Comparison of ENCODE assay signal across 8 mouse cellular contexts in genomic region chr4:118645234-118645633, GRCm38 (mm10). TPM values are rescaled to one million over a fixed set of nuclear protein-coding genes. Genes with fewer than 3 reads are reported as not detected.
DNase-seq lines count a peak whose midpoint lies in the region; ATAC-seq and TF ChIP-seq lines count a peak whose summit lies in the region.

No protein-coding gene starts in this region.

- H3ac ChIP-seq in C2C12 (ENCODE audit: control insufficient read depth, insufficient read length, low read depth): no peak overlapping the region

- no peak overlapping the region for H3K9ac ChIP-seq in embryonic facial prominence, embryonic 14.5 days (ENCODE audit: low read depth, low read length)

- TF ChIP-seq CTCF in C2C12 (IDR thresholded peaks at IDR 0.05; ENCODE audit: control insufficient read depth, insufficient read depth, insufficient read length): peak; percentile 55

- no peak for ATAC-seq in embryonic facial prominence, embryonic 14.5 days (ENCODE audit: low read depth)
- peak; percentile 80 for ATAC-seq in megakaryocyte progenitor cell, adult 5-6 weeks (replicated peaks; ENCODE audit: poor library complexity)

- H3K79me2 ChIP-seq in C2C12 (ENCODE audit: control insufficient read depth, insufficient read depth): no peaks in the 10 kb centered on the region

- peak; percentile 9 to 70 for DNase-seq in heart, adult 18-20 months
- DNase-seq in heart, postnatal 25 days (ENCODE audit: low spot score): no peak
- peak; percentile 77 for DNase-seq in adrenal gland, postnatal 10 days
- DNase-seq in embryonic facial prominence, embryonic 14.5 days (ENCODE audit: low spot score): peak; percentile 2
- peak; percentile 32 to 69 for DNase-seq in layer of hippocampus, adult 18-20 months (ENCODE audit: low spot score in 2 of 2)
- peak; percentile 80 for DNase-seq in thymus, postnatal 4 days

- no peaks in the 10 kb centered on the region for H3K9me3 ChIP-seq in embryonic facial prominence, embryonic 14.5 days (ENCODE audit: control insufficient read depth, low read length)

- intact Hi-C loops in heart, postnatal 25 days (cut with DNase I): loop anchor here (2.0 kb wide), 1 partner anchor 344 kb away; no protein-coding TSS in a partner anchor

- 10% methylated on average over 2 of the region's 2 CpGs for WGBS in embryonic facial prominence, embryonic 14.5 days

- no peaks in the 10 kb centered on the region for H3K36me3 ChIP-seq in C2C12 (ENCODE audit: control insufficient read depth, insufficient read depth)
- no peaks in the 10 kb centered on the region for H3K36me3 ChIP-seq in embryonic facial prominence, embryonic 14.5 days (ENCODE audit: control insufficient read depth, insufficient read depth, low read length)

- H3K4me3 ChIP-seq in C2C12 (ENCODE audit: insufficient read depth, poor library complexity, severe bottlenecking): no peak overlapping the region
- no peak overlapping the region for H3K4me3 ChIP-seq in embryonic facial prominence, embryonic 14.5 days (ENCODE audit: low read depth, low read length)

- no peaks in the 10 kb centered on the region for H3K4me1 ChIP-seq in embryonic facial prominence, embryonic 14.5 days (ENCODE audit: control insufficient read depth, insufficient read depth, low read length)

- no peaks in the 10 kb centered on the region for H3K79me3 ChIP-seq in C2C12 (ENCODE audit: low read depth)

- no peaks in the 10 kb centered on the region for H3K27me3 ChIP-seq in C2C12 (ENCODE audit: control insufficient read depth, insufficient read depth, insufficient read length)
- no peaks in the 10 kb centered on the region for H3K27me3 ChIP-seq in embryonic facial prominence, embryonic 14.5 days (replicated peaks; ENCODE audit: control insufficient read depth, insufficient read depth, low read length)

- no peak overlapping the region for H3K27ac ChIP-seq in embryonic facial prominence, embryonic 14.5 days (replicated peaks; ENCODE audit: low read depth, low read length)

- no peak overlapping the region for H3K4me2 ChIP-seq in embryonic facial prominence, embryonic 14.5 days (ENCODE audit: low read depth, low read length)

TF ChIP-seq in C2C12, 6 proteins besides CTCF, POLR2A, EP300 and RAD21:
- TF ChIP-seq MAX (IDR thresholded peaks at IDR 0.05) (no peak), USF1 (IDR thresholded peaks at IDR 0.05; ENCODE audit: low read depth) (no peak), MYOD1 (IDR thresholded peaks at IDR 0.05; ENCODE audit: control insufficient read depth, insufficient read length, low read depth) (no peak), CEBPB (IDR thresholded peaks at IDR 0.05; ENCODE audit: low read depth) (no peak), FOSL1 (IDR thresholded peaks at IDR 0.05; ENCODE audit: insufficient read depth, low read length, poor library complexity, severe bottlenecking) (no peak), MYOG (IDR thresholded peaks at IDR 0.05; ENCODE audit: control insufficient read depth, extremely low read depth, insufficient read length) (no peak)

RNA-seq across cellular contexts. Expression of gene Olfr62, which starts 13.5 kb away (rescaled TPM):
- not detected for total RNA-seq in heart, adult 18-20 months (2021)
- total RNA-seq in heart, postnatal 25 days (2021): not detected
- not detected for polyA plus RNA-seq in C2C12 (2012; fragmentation: generic; extraction: Trizol)
- total RNA-seq in adrenal gland, postnatal 10 days (2021): not detected
- 0.13 and 0.22 TPM in 2 replicates for polyA plus RNA-seq in embryonic facial prominence, embryonic 14.5 days (2014; fragmentation: Nextera tagmentation; extraction: Ambion mirVana)
- not detected for total RNA-seq in layer of hippocampus, adult 18-20 months (2021)
- total RNA-seq in megakaryocyte progenitor cell, adult 5-6 weeks (2015): not detected in 2 replicates
- total RNA-seq in megakaryocyte progenitor cell, adult 5-6 weeks (2017): not detected in 2 replicates

RNA-seq across cellular contexts. Expression of gene Ebna1bp2, which starts 24.6 kb away (rescaled TPM):
- 10 to 100 TPM; 37.0 to 39.2 TPM for total RNA-seq in heart, adult 18-20 months (2021)
- total RNA-seq in heart, postnatal 25 days (2021): 10 to 100 TPM; 36.6 to 38.2 TPM
- polyA plus RNA-seq in C2C12 (2012; fragmentation: generic; extraction: Trizol): 106 TPM
- 10 to 100 TPM; 70.6 to 71.1 TPM for total RNA-seq in adrenal gland, postnatal 10 days (2021)
- 148 and 150 TPM in 2 replicates for polyA plus RNA-seq in embryonic facial prominence, embryonic 14.5 days (2014; fragmentation: Nextera tagmentation; extraction: Ambion mirVana)
- total RNA-seq in layer of hippocampus, adult 18-20 months (2021): 10 to 100 TPM; 58.4 to 62.8 TPM
- 144 and 146 TPM in 2 replicates for total RNA-seq in megakaryocyte progenitor cell, adult 5-6 weeks (2015)
- 133 and 168 TPM in 2 replicates for total RNA-seq in megakaryocyte progenitor cell, adult 5-6 weeks (2017)

RNA-seq across cellular contexts. Expression of gene Cfap57, which starts 24.7 kb away (rescaled TPM):
- total RNA-seq in heart, adult 18-20 months (2021): under 1 TPM in 1 of 2 experiments, not detected in 1; 0.15 TPM
- total RNA-seq in heart, postnatal 25 days (2021): under 1 TPM in 1 of 2 experiments, not detected in 1; 0.05 TPM
- polyA plus RNA-seq in C2C12 (2012; fragmentation: generic; extraction: Trizol): not detected
- not detected for total RNA-seq in adrenal gland, postnatal 10 days (2021)
- polyA plus RNA-seq in embryonic facial prominence, embryonic 14.5 days (2014; fragmentation: Nextera tagmentation; extraction: Ambion mirVana): 0.38 and 1.4 TPM in 2 replicates
- under 1 TPM; 0.41 to 0.84 TPM for total RNA-seq in layer of hippocampus, adult 18-20 months (2021)
- total RNA-seq in megakaryocyte progenitor cell, adult 5-6 weeks (2015): 1.2 and 1.5 TPM in 2 replicates
- total RNA-seq in megakaryocyte progenitor cell, adult 5-6 weeks (2017): 3.5 and 4.3 TPM in 2 replicates

RNA-seq across cellular contexts. Expression of gene Olfr1342, which starts 47.3 kb away (rescaled TPM):
- total RNA-seq in heart, adult 18-20 months (2021): not detected
- total RNA-seq in heart, postnatal 25 days (2021): not detected
- not detected for polyA plus RNA-seq in C2C12 (2012; fragmentation: generic; extraction: Trizol)
- not detected for total RNA-seq in adrenal gland, postnatal 10 days (2021)
- polyA plus RNA-seq in embryonic facial prominence, embryonic 14.5 days (2014; fragmentation: Nextera tagmentation; extraction: Ambion mirVana): 0.12 and 0.22 TPM in 2 replicates
- not detected for total RNA-seq in layer of hippocampus, adult 18-20 months (2021)
- not detected in 2 replicates for total RNA-seq in megakaryocyte progenitor cell, adult 5-6 weeks (2015)
- total RNA-seq in megakaryocyte progenitor cell, adult 5-6 weeks (2017): not detected in 2 replicates

RNA-seq across cellular contexts. Expression of gene Olfr1341, which starts 58.1 kb away (rescaled TPM):
- total RNA-seq in heart, adult 18-20 months (2021): not detected
- not detected for total RNA-seq in heart, postnatal 25 days (2021)
- polyA plus RNA-seq in C2C12 (2012; fragmentation: generic; extraction: Trizol): not detected
- total RNA-seq in adrenal gland, postnatal 10 days (2021): not detected
- polyA plus RNA-seq in embryonic facial prominence, embryonic 14.5 days (2014; fragmentation: Nextera tagmentation; extraction: Ambion mirVana): 0.11 TPM in 1 of 2 replicates, not detected in the other
- total RNA-seq in layer of hippocampus, adult 18-20 months (2021): not detected
- total RNA-seq in megakaryocyte progenitor cell, adult 5-6 weeks (2015): not detected in 2 replicates
- not detected in 2 replicates for total RNA-seq in megakaryocyte progenitor cell, adult 5-6 weeks (2017)
